Mouse (Mus musculus): Measurements from ENCODE around the gene Gm10428. TPM values are rescaled to one million over a fixed set of nuclear protein-coding genes. Genes with fewer than 3 reads are reported as not detected.
"Not testable (repeated sequence)": the region's sequence is repeated elsewhere in the genome, so short reads cannot be mapped to it uniquely, and the experiment has no call there.

Gene Gm10428
- total RNA-seq (2022): not detected

- no peak for DNase-seq (ENCODE audit: low spot score)
These were observed at the start of gene Gm10428 for GRCm38 (mm10) chr11:62752780-62753179. Gm10428 (plus strand) TSS chr11:62753100.

GRCm38 (mm10) chr11:62706141-62706540, 46.8 kb upstream of the Gm10428 start:
- no peak for DNase-seq (ENCODE audit: low spot score)

- no peak for DNase-seq (ENCODE audit: low spot score)
These were observed 44.6 kb upstream of the Gm10428 start for GRCm38 (mm10) chr11:62708252-62708651.

GRCm38 (mm10) chr11:62710657-62711056, 42.2 kb upstream of the Gm10428 start:
- DNase-seq (ENCODE audit: low spot score): no peak

GRCm38 (mm10) chr11:62728276-62728675, 24.6 kb upstream of the Gm10428 start:
- DNase-seq (ENCODE audit: low spot score): no peak

- DNase-seq (ENCODE audit: low spot score): peak; percentile 85
These were observed 21.4 kb upstream of the Gm10428 start, which contains the start of gene Zfp287 for GRCm38 (mm10) chr11:62731311-62732021. Zfp287 (minus strand) TSS chr11:62731905.

GRCm38 (mm10) chr11:62732022-62732387, 20.9 kb upstream of the Gm10428 start:
- no peak for DNase-seq (ENCODE audit: low spot score)

- DNase-seq (ENCODE audit: low spot score): no peak
These were observed 20.2 kb upstream of the Gm10428 start for GRCm38 (mm10) chr11:62732665-62733064.

- DNase-seq (ENCODE audit: low spot score): no peak
These were observed 11.7 kb upstream of the Gm10428 start for GRCm38 (mm10) chr11:62741186-62741585.

- DNase-seq (ENCODE audit: low spot score): no peak
These were observed 10.5 kb upstream of the Gm10428 start for GRCm38 (mm10) chr11:62742261-62742957.

GRCm38 (mm10) chr11:62744103-62744502, 8.8 kb upstream of the Gm10428 start:
- DNase-seq (ENCODE audit: low spot score): peak; percentile 51

GRCm38 (mm10) chr11:62746001-62746533, 6.8 kb upstream of the Gm10428 start:
- peak; percentile 66 for DNase-seq (ENCODE audit: low spot score)

- no peak for DNase-seq (ENCODE audit: low spot score)
These were observed 5.7 kb upstream of the Gm10428 start for GRCm38 (mm10) chr11:62747227-62747626.

- no peak for DNase-seq (ENCODE audit: low spot score)
These were observed 4.8 kb upstream of the Gm10428 start for GRCm38 (mm10) chr11:62748062-62748461.

GRCm38 (mm10) chr11:62749445-62749844, 3.5 kb upstream of the Gm10428 start:
- DNase-seq (ENCODE audit: low spot score): not testable (repeated sequence)

GRCm38 (mm10) chr11:62752191-62752590, 709 bp upstream of the Gm10428 start:
- no peak for DNase-seq (ENCODE audit: low spot score)

GRCm38 (mm10) chr11:62756456-62757142, 3.7 kb downstream of the Gm10428 start:
- peak; percentile 95 for DNase-seq (ENCODE audit: low spot score)

GRCm38 (mm10) chr11:62757143-62757507, 4.2 kb downstream of the Gm10428 start:
- DNase-seq (ENCODE audit: low spot score): no peak

- no peak for DNase-seq (ENCODE audit: low spot score)
These were observed 5.0 kb downstream of the Gm10428 start for GRCm38 (mm10) chr11:62757906-62758305.

GRCm38 (mm10) chr11:62758491-62758890, 5.6 kb downstream of the Gm10428 start:
- no peak for DNase-seq (ENCODE audit: low spot score)

GRCm38 (mm10) chr11:62760755-62761457, 8.0 kb downstream of the Gm10428 start:
- no peak for DNase-seq (ENCODE audit: low spot score)

- DNase-seq (ENCODE audit: low spot score): no peak
These were observed 23.6 kb downstream of the Gm10428 start for GRCm38 (mm10) chr11:62776510-62776909.
